Mouse (Mus musculus): ENCODE measurements around the gene Slc43a2. TPM values are rescaled to one million over a fixed set of nuclear protein-coding genes. Genes with fewer than 3 reads are reported as not detected.

Slc43a2 gene
- polyA plus RNA-seq (2014; fragmentation: Illumina TruSeq; extraction: RNeasy Lipid Tissue Mini Kit (QIAGEN cat#74804); ENCODE audit: low read depth, low replicate concordance) = 18.8 TPM

GRCm38 (mm10) chr11:75531469-75532242 is at the start of gene Slc43a2:
Gene Slc43a2, plus strand, starts transcription at chr11:75531694.

GRCm38 (mm10) chr11:75486601-75487285 is 44.8 kb upstream of the Slc43a2 start, which contains the start of gene Prpf8:
Gene Prpf8, plus strand, starts transcription at chr11:75486816.

GRCm38 (mm10) chr11:75509741-75510626 is 21.5 kb upstream of the Slc43a2 start, which contains the start of gene Rilp:
Gene Rilp, plus strand, starts transcription at chr11:75510094.

GRCm38 (mm10) chr11:75513336-75513735 is 18.2 kb upstream of the Slc43a2 start, which contains the start of gene Scarf1:
Gene Scarf1, plus strand, starts transcription at chr11:75513540.

GRCm38 (mm10) chr11:75587493-75588284 is 56.2 kb downstream of the Slc43a2 start, which contains the start of gene Pitpna:
Gene Pitpna, plus strand, starts transcription at chr11:75588097.

Other genes starting within 250 kb of the Slc43a2 start
- 33.1 TPM for gene Rpa1, start 183.4 kb upstream of the Slc43a2 start, polyA plus RNA-seq (2014; fragmentation: Illumina TruSeq; extraction: RNeasy Lipid Tissue Mini Kit (QIAGEN cat#74804); ENCODE audit: low read depth, low replicate concordance)
- 6.0 TPM for gene Smyd4, start 183.3 kb upstream of the Slc43a2 start, polyA plus RNA-seq (2014; fragmentation: Illumina TruSeq; extraction: RNeasy Lipid Tissue Mini Kit (QIAGEN cat#74804); ENCODE audit: low read depth, low replicate concordance)
- 0.89 TPM for gene Serpinf1, start 109.0 kb upstream of the Slc43a2 start, polyA plus RNA-seq (2014; fragmentation: Illumina TruSeq; extraction: RNeasy Lipid Tissue Mini Kit (QIAGEN cat#74804); ENCODE audit: low read depth, low replicate concordance)
- 6.8 TPM for gene Serpinf2, start 92.1 kb upstream of the Slc43a2 start, polyA plus RNA-seq (2014; fragmentation: Illumina TruSeq; extraction: RNeasy Lipid Tissue Mini Kit (QIAGEN cat#74804); ENCODE audit: low read depth, low replicate concordance)
- gene Wdr81, start 77.0 kb upstream of the Slc43a2 start, polyA plus RNA-seq (2014; fragmentation: Illumina TruSeq; extraction: RNeasy Lipid Tissue Mini Kit (QIAGEN cat#74804); ENCODE audit: low read depth, low replicate concordance) = 0.12 TPM
- 3.5 TPM for gene Tlcd2, start 70.0 kb upstream of the Slc43a2 start, polyA plus RNA-seq (2014; fragmentation: Illumina TruSeq; extraction: RNeasy Lipid Tissue Mini Kit (QIAGEN cat#74804); ENCODE audit: low read depth, low replicate concordance)
- gene Prpf8, start 44.9 kb upstream of the Slc43a2 start, polyA plus RNA-seq (2014; fragmentation: Illumina TruSeq; extraction: RNeasy Lipid Tissue Mini Kit (QIAGEN cat#74804); ENCODE audit: low read depth, low replicate concordance) = 35.1 TPM
- gene Rilp, start 21.6 kb upstream of the Slc43a2 start, polyA plus RNA-seq (2014; fragmentation: Illumina TruSeq; extraction: RNeasy Lipid Tissue Mini Kit (QIAGEN cat#74804); ENCODE audit: low read depth, low replicate concordance) = 0.73 TPM
- gene Scarf1, start 18.2 kb upstream of the Slc43a2 start, polyA plus RNA-seq (2014; fragmentation: Illumina TruSeq; extraction: RNeasy Lipid Tissue Mini Kit (QIAGEN cat#74804); ENCODE audit: low read depth, low replicate concordance) = not detected
- 140 TPM for gene Pitpna, start 56.4 kb downstream of the Slc43a2 start, polyA plus RNA-seq (2014; fragmentation: Illumina TruSeq; extraction: RNeasy Lipid Tissue Mini Kit (QIAGEN cat#74804); ENCODE audit: low read depth, low replicate concordance)
- gene Inpp5k, start 99.3 kb downstream of the Slc43a2 start, polyA plus RNA-seq (2014; fragmentation: Illumina TruSeq; extraction: RNeasy Lipid Tissue Mini Kit (QIAGEN cat#74804); ENCODE audit: low read depth, low replicate concordance) = 43.3 TPM
- gene Myo1c, start 118.8 kb downstream of the Slc43a2 start, polyA plus RNA-seq (2014; fragmentation: Illumina TruSeq; extraction: RNeasy Lipid Tissue Mini Kit (QIAGEN cat#74804); ENCODE audit: low read depth, low replicate concordance) = 8.9 TPM
- gene Crk, start 147.6 kb downstream of the Slc43a2 start, polyA plus RNA-seq (2014; fragmentation: Illumina TruSeq; extraction: RNeasy Lipid Tissue Mini Kit (QIAGEN cat#74804); ENCODE audit: low read depth, low replicate concordance) = 239 TPM
- 1,397 TPM for gene Ywhae, start 201.2 kb downstream of the Slc43a2 start, polyA plus RNA-seq (2014; fragmentation: Illumina TruSeq; extraction: RNeasy Lipid Tissue Mini Kit (QIAGEN cat#74804); ENCODE audit: low read depth, low replicate concordance)

All from kidney, adult 10 weeks (tissue).